Mouse (Mus musculus) stomach, postnatal 0 days (tissue): ENCODE measurements around the gene Mfsd13b.

ENCODE experiments used
- CTCF ChIP-seq: IDR thresholded peaks from 2 replicates; pipeline ENCODE4 v1.5.1; 2016; ENCODE audit warnings: antibody characterized with exemption, low read depth, mild to moderate bottlenecking, moderate library complexity
- EP300 ChIP-seq: optimal IDR thresholded peaks from 2 replicates; pipeline ENCODE3; 2016; ENCODE audit warnings: antibody characterized with exemption

GRCm38 (mm10) chr7:121041989-121042388, 59.7 kb downstream of the Mfsd13b start:
- TF ChIP-seq EP300 (no peak), CTCF (no peak)
